Mouse (Mus musculus) forebrain, embryonic 11.5 days (tissue): ENCODE results near the gene Pdzd7. TPM values are rescaled to one million over a fixed set of nuclear protein-coding genes. Genes with fewer than 3 reads are reported as not detected.
A peak's percentile ranks its signal among the peaks of the same experiment; 100 is the strongest.

Experiments used
- ATAC-seq: fragments of 200-750 bp; cut with Nextera tagmentation; replicated peaks from 2 replicates; pipeline ENCODE4 v1.8.0; 2017; ENCODE audit warnings: moderate TSS enrichment; ENCODE audit not compliant: low FRiP score
- DNase-seq: peaks from one replicate; pipeline ENCODE4 v3.0.0-alpha.2; 2017; ENCODE audit warnings: low spot score
- H3K27ac ChIP-seq: fragments of 300-500 bp; sonication (generic); 2 replicates; pipeline ENCODE4 v1.5.1; 2014; ENCODE audit warnings: low read depth, low read length
- H3K27me3 ChIP-seq: fragments of 300-500 bp; sonication (generic); 2 replicates; pipeline ENCODE4 v1.6.1; 2014; ENCODE audit warnings: mild to moderate bottlenecking, low read length, mixed read lengths; ENCODE audit not compliant: control insufficient read depth, insufficient read depth
- H3K36me3 ChIP-seq: fragments of 300-500 bp; sonication (generic); 2 replicates; pipeline ENCODE4 v1.6.1; 2014; ENCODE audit warnings: mild to moderate bottlenecking, low read length, moderate library complexity, mixed read lengths; ENCODE audit not compliant: control insufficient read depth, insufficient read depth
- H3K4me1 ChIP-seq: fragments of 300-500 bp; sonication (generic); replicated peaks from 2 replicates; pipeline ENCODE4 v1.6.1; 2014; ENCODE audit warnings: low read length, mixed read lengths; ENCODE audit not compliant: control insufficient read depth, insufficient read depth
- H3K4me2 ChIP-seq: fragments of 300-500 bp; sonication (generic); 2 replicates; pipeline ENCODE4 v1.6.1; 2014; ENCODE audit warnings: low read depth, mild to moderate bottlenecking, low read length, moderate library complexity, mixed read lengths; ENCODE audit not compliant: severe bottlenecking
- H3K4me3 ChIP-seq: fragments of 300-500 bp; sonication (generic); 2 replicates; pipeline ENCODE4 v1.5.1; 2014; ENCODE audit warnings: low read depth, low read length
- H3K9ac ChIP-seq: fragments of 300-500 bp; sonication (generic); 2 replicates; pipeline ENCODE4 v1.6.1; 2014; ENCODE audit warnings: low read length
- H3K9me3 ChIP-seq: fragments of 300-500 bp; sonication (generic); 2 replicates; pipeline ENCODE4 v1.6.1; 2016; ENCODE audit warnings: low read length, mixed read lengths; ENCODE audit not compliant: control insufficient read depth
- WGBS: fragments of 180-500 bp; shearing (Covaris S2); extraction: QIAGEN DNeasy Blood & Tissue Kit; methylation state at CpG from one replicate; pipeline ENCODE4 v1.1.7; 2014; 5-methylcytosine and 5-hydroxymethylcytosine counted together
- polyA plus RNA-seq: library from polyadenylated mRNA; unstranded; fragments of >200 nt; fragmentation: Nextera tagmentation; extraction: Ambion mirVana; gene quantifications from 2 replicates; pipeline ENCODE4 v1.2.1, GENCODE M21; 2014

Pdzd7 gene
- 0.61 and 0.63 TPM in 2 replicates for polyA plus RNA-seq

DNA sequence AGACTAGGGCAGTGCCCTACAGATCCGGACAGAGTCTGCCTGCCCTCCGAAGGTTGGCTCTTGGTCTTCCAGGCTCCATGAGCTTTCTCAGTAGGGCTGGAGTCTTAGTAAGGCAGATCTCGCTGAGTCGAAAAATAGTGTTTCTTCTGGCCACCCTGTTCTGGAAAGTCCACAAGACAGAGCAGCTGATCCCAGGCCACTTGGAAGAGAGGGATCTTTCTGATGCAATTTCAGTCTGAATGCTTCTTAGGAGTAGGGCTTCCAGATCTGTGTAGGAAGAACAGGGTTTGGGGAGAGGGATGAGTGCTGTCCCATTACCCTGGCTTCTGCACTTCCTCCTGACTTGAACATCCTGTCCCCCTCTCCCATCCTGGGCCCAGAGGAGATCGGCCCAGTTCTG, at the start of gene Pdzd7:
Gene Pdzd7, minus strand, starts transcription at position 67 of the 400 bp plus-strand sequence.
- 86% methylated on average over 5 of the region's 5 CpGs for WGBS
- Histone ChIP-seq H3K9me3 (no peaks in the 10 kb centered on the region), H3K9ac (peak within 1 kb of the TSS; percentile 65; the same call in 1 of the 2 replicates), H3K4me1 (peaks cover 8% of the 10 kb centered on the region; the same call in 1 of the 2 replicates), H3K27me3 (peaks cover 14% of the 10 kb centered on the region), H3K4me2 (peak within 1 kb of the TSS; percentile 83), H3K4me3 (peak within 1 kb of the TSS; percentile 42), H3K27ac (no peak within 1 kb of the TSS), H3K36me3 (no peaks in the 10 kb centered on the region)
- no peak for ATAC-seq
- no peak for DNase-seq

GRCm38 (mm10) chr19:45081841-45082550, 36.5 kb upstream of the Pdzd7 start:
- H3K4me3 ChIP-seq = no peak overlapping the region
- 14% methylated on average over 11 of the region's 11 CpGs for WGBS
- no peak overlapping the region for H3K9ac ChIP-seq
- no peak for ATAC-seq
- peaks cover 19% of the 10 kb centered on the region for H3K4me1 ChIP-seq
- H3K27ac ChIP-seq = no peak overlapping the region
- DNase-seq = peak; percentile 79
- H3K9me3 ChIP-seq = no peaks in the 10 kb centered on the region
- H3K27me3 ChIP-seq = peaks cover 45% of the 10 kb centered on the region
- H3K4me2 ChIP-seq = no peak overlapping the region
- H3K36me3 ChIP-seq = no peaks in the 10 kb centered on the region

GRCm38 (mm10) chr19:45081279-45081678, 35.8 kb upstream of the Pdzd7 start:
- H3K9me3 ChIP-seq = no peaks in the 10 kb centered on the region
- peaks cover 52% of the 10 kb centered on the region for H3K27me3 ChIP-seq
- no peak overlapping the region for H3K4me3 ChIP-seq
- peak overlapping the region; percentile 37; the same call in 1 of the 2 replicates for H3K4me2 ChIP-seq
- H3K36me3 ChIP-seq = no peaks in the 10 kb centered on the region
- ATAC-seq (no peak), DNase-seq (peak; percentile 89)
- 1% methylated on average over 5 of the region's 5 CpGs for WGBS
- H3K9ac ChIP-seq = no peak overlapping the region
- H3K4me1 ChIP-seq = peaks cover 25% of the 10 kb centered on the region
- no peak overlapping the region for H3K27ac ChIP-seq

- Histone ChIP-seq H3K27me3 (peaks cover 57% of the 10 kb centered on the region), H3K4me2 (peak overlapping the region; percentile 37), H3K36me3 (no peaks in the 10 kb centered on the region), H3K4me1 (peaks cover 30% of the 10 kb centered on the region), H3K4me3 (peak overlapping the region; percentile 15), H3K9me3 (no peaks in the 10 kb centered on the region), H3K27ac (no peak overlapping the region), H3K9ac (no peak overlapping the region; the same call in 1 of the 2 replicates)
- ATAC-seq (no peak; the same call in 1 of the 2 replicates), DNase-seq (peak; percentile 72)
- WGBS = under 1% methylated on average over 17 of the region's 17 CpGs
These were observed 35.2 kb upstream of the Pdzd7 start for GRCm38 (mm10) chr19:45080711-45081110.

DNA sequence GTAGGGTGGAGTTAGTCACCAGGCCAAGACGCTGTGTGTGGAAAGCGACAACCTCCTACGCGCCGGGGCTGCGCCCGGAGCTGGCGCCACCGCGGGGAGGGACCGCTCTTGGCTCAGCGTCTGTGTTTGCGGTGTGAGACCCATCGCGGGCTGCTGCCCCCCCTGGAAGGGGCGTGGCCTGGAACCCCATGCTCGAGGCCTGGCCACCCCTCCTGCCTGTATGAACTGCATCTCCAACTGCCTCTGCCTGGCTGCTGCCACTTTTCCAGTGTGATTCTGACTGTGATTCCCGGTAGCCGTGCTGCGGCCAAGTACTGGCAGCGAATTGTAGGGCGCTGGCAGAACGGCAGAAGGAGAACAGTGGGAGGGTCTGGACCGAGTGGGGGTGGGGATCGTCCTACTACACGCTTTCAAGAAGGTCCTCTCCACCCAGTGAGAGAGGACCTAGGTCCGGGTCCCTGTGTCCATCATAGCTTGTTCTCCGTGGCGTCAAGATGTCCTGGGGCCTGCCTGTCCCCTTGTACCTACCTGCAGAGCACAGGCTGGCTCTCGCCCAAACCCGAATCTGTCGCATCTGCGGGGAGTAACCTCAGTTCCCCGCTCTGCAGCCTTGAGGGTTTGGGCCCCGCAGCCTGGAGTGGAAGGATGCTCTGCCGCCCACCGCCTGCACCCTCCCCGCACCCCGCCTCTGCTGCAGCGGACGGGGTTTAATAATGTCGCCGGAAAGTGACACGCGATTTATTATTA, 34.4 kb upstream of the Pdzd7 start:
- H3K9ac ChIP-seq = 0 out of 2 replicates have a peak overlapping the region, but pooled peaks have one; percentile 4
- peak overlapping the region; percentile 37 for H3K4me2 ChIP-seq
- H3K36me3 ChIP-seq = no peaks in the 10 kb centered on the region
- peak overlapping the region; percentile 15 for H3K4me3 ChIP-seq
- H3K9me3 ChIP-seq = no peaks in the 10 kb centered on the region
- H3K27me3 ChIP-seq = peaks cover 62% of the 10 kb centered on the region
- ATAC-seq = no peak
- peaks cover 34% of the 10 kb centered on the region for H3K4me1 ChIP-seq
- WGBS = under 1% methylated on average over 45 of the region's 45 CpGs
- no peak overlapping the region for H3K27ac ChIP-seq
- peak; percentile 68 for DNase-seq

GRCm38 (mm10) chr19:45078971-45079764, 33.7 kb upstream of the Pdzd7 start:
- ATAC-seq = no peak
- WGBS = 7% methylated on average over 17 of the region's 17 CpGs
- Histone ChIP-seq H3K27ac (no peak overlapping the region), H3K4me1 (peaks cover 34% of the 10 kb centered on the region), H3K36me3 (no peaks in the 10 kb centered on the region), H3K9me3 (no peaks in the 10 kb centered on the region), H3K9ac (no peak overlapping the region), H3K4me3 (peak overlapping the region; percentile 15), H3K4me2 (peak overlapping the region; percentile 37; the same call in 1 of the 2 replicates), H3K27me3 (peaks cover 62% of the 10 kb centered on the region)
- DNase-seq = no peak

- peaks cover 34% of the 10 kb centered on the region for H3K4me1 ChIP-seq
- 5% methylated on average over 20 of the region's 20 CpGs for WGBS
- DNase-seq = no peak
These were observed 32.5 kb upstream of the Pdzd7 start for GRCm38 (mm10) chr19:45077742-45078645.

More at GRCm38 (mm10) chr19:45077742-45078645, 32.5 kb upstream of the Pdzd7 start:
- Histone ChIP-seq H3K27ac (no peak overlapping the region), H3K4me3 (no peak overlapping the region), H3K9me3 (no peaks in the 10 kb centered on the region), H3K9ac (no peak overlapping the region), H3K27me3 (peaks cover 62% of the 10 kb centered on the region), H3K4me2 (no peak overlapping the region), H3K36me3 (no peaks in the 10 kb centered on the region)
- no peak for ATAC-seq
